Mouse (Mus musculus) gastrocnemius, adult 2 months (tissue): ENCODE results near the gene Lrrn4. TPM values are rescaled to one million over a fixed set of nuclear protein-coding genes. Genes with fewer than 3 reads are reported as not detected.

Experiments
- DNase-seq: peaks from one replicate; pipeline ENCODE4 v3.0.0; 2022
- H3K27ac ChIP-seq: fragments of 200-600 bp; 2 replicates; pipeline ENCODE4 v1.8.1; 2022; ENCODE audit warnings: mild to moderate bottlenecking
- H3K4me3 ChIP-seq: fragments of 200-600 bp; 2 replicates; pipeline ENCODE4 v1.8.1; 2022; ENCODE audit warnings: mild to moderate bottlenecking, moderate library complexity
- CTCF ChIP-seq: fragments of 200-600 bp; IDR thresholded peaks from 2 replicates; pipeline ENCODE4 v1.8.1; 2022; ENCODE audit warnings: antibody characterized with exemption, mild to moderate bottlenecking, moderate library complexity
- intact Hi-C: fragments of 180-260 bp; cut with DNase I; formaldehyde crosslinking; loops from one replicate; pipeline ENCODE4 v1.15.1; 2025
- long read RNA-seq, 2 experiments: library from polyadenylated mRNA; stranded (forward); transcript quantifications; one replicate each; pipeline ENCODE4 v2.0.0; 2021
- total RNA-seq, 2 experiments: library from RNA; stranded (reverse); gene quantifications; 2 replicates each; pipeline ENCODE4 v1.2.3; 2021

Gene Lrrn4
- total RNA-seq = not detected
- long read RNA-seq, experiment 1 = 0 reads
- long read RNA-seq, experiment 2 = 0 reads

GRCm38 (mm10) chr2:132880844-132881645, at the start of gene Lrrn4:
Gene Lrrn4 (minus strand): TSS chr2:132880891.
- intact Hi-C loops = no loop called here
- Histone ChIP-seq H3K27ac (no peak within 1 kb of the TSS), H3K4me3 (peak within 1 kb of the TSS; percentile 60)
- no peak for TF ChIP-seq CTCF
- no peak for DNase-seq

DNA sequence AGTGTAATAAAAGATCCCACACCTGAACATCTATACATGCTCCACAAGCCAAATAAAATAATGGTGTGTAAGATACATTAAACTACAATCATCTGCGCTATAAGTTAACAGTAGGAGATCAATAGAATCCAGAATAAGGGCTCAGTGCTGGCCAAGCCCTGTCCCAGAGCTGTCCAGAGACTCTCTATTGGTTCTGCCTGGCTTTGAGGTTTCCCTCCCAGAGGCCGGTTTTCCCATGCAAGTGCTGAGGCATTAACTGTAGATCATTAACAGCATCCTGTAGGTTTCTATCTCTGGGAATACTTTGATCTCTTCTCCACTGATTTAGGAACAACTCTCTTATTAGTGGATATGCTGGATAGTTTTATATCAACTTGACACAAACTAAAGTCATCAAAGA, 48.3 kb upstream of the Lrrn4 start:
- no peak for TF ChIP-seq CTCF
- Histone ChIP-seq H3K4me3 (no peak overlapping the region), H3K27ac (no peak overlapping the region)
- intact Hi-C loops = no loop called here
- no peak for DNase-seq

DNA sequence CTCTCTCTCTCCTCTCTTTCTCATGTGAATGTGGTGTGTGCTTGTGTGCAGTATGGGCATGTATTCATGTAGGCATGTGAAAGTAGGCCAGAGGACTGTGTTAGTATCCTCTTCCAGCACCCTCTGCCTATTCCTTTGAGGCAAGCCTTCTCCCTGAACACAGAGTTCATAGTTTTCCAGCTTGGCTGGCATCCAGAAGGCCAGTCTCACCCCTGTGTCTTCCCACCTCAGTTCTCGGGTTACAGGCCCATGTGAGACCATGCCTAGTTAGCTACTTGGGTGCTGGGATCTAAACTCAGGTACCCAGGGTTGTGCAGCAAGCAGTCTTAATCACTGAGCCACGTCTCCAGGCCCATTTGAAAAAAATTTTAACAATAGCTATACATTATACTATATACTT, 47.2 kb upstream of the Lrrn4 start:
- TF ChIP-seq CTCF = no peak
- intact Hi-C loops = no loop called here
- no peak overlapping the region for H3K27ac ChIP-seq
- no peak overlapping the region for H3K4me3 ChIP-seq
- DNase-seq = no peak

GRCm38 (mm10) chr2:132927298-132927697, 46.6 kb upstream of the Lrrn4 start:
- Histone ChIP-seq H3K4me3 (no peak overlapping the region), H3K27ac (no peak overlapping the region)
- no peak for DNase-seq
- intact Hi-C loops = no loop called here
- TF ChIP-seq CTCF = no peak

DNA sequence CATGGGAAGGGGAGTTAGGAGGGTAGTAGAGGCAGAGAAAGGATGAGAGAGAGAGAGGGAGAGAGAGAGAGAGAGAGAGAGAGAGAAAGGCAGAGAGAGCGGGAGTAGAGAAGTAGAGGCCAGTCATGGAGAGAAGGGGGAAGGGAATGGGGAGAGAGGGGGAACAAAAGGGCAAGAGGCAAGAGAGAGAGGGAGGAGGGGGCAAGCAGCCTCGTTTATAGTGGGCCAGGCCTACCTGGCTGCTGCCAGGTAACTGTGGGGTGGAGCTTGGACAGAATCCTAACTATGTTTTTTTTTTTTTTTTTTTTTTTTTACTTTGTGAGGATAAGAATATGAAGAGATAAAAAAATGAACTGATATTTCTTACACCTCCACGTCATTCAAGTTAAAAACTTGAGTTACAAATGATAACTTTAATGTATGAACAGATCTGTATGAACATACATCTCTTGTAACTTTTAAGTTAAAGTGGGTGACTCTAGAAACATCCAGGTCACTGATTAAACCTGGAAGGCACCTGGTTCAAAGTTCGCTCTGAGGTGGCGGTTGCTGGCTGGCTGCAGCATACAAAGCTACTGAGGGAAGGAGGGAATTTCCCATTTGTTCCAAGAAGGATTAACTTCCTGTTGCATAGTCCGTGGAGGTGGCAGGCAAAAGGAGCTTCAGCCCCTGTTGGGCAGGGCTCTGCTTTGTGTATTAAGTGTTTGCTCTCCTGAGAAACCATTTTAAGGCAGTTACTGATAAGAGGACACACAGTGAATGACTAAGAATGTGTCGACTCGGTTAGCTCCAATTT, 42.8 kb upstream of the Lrrn4 start:
- no peak for DNase-seq
- intact Hi-C loops = no loop called here
- H3K4me3 ChIP-seq = no peak overlapping the region
- TF ChIP-seq CTCF = no peak
- no peak overlapping the region for H3K27ac ChIP-seq

- Histone ChIP-seq H3K27ac (no peak overlapping the region), H3K4me3 (no peak overlapping the region)
- intact Hi-C loops = no loop called here
- no peak for DNase-seq
- no peak for TF ChIP-seq CTCF
Measured at GRCm38 (mm10) chr2:132922076-132922873, 41.6 kb upstream of the Lrrn4 start.

DNA sequence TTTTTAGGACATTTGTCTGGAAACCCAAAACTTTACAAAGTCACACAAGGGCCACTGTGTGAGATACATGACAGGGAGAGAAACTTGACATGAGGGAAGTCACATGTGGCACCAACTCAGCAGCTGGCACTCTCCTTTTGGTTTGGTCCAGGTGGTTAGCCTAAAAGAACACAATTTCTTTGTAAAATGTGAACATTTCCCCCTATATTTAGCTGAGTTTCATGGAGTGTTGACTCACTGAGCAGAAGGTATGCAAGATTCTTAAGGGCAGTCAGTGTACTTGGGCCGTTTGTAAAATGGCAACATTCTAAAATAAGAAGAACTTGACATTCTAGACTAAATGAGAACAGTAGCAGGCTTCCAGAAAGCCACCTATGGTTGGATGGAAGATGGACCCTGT, 34.1 kb upstream of the Lrrn4 start:
- no peak overlapping the region for H3K27ac ChIP-seq
- no peak overlapping the region for H3K4me3 ChIP-seq
- TF ChIP-seq CTCF = no peak
- DNase-seq = no peak
- intact Hi-C loops = no loop called here

DNA sequence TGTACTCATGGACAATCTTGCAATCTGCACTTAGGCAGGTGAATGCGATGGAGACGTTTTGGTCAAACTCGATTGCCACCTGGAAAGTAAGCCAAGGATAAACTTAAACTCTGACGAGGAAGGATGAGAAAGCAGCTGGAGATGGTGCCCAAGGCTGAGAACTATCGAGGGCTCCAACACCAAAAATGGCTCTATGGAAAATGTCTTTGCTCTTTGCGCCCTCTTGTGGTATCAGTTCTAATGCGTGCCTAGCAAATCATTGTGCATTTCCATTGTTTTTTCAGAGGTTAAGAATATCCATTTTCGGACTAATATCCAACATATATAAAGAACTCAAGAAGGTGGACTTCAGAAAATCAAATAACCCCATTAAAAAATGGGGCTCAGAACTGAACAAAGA, 26.1 kb upstream of the Lrrn4 start:
- DNase-seq = no peak
- H3K27ac ChIP-seq = no peak overlapping the region
- TF ChIP-seq CTCF = peak; percentile 53
- intact Hi-C loops = no loop called here
- H3K4me3 ChIP-seq = no peak overlapping the region

GRCm38 (mm10) chr2:132904961-132905360, 24.3 kb upstream of the Lrrn4 start:
- no peak for DNase-seq
- H3K27ac ChIP-seq = no peak overlapping the region
- no peak for TF ChIP-seq CTCF
- intact Hi-C loops = loop anchor here (5.0 kb wide), 1 partner anchor 58 kb away; the partner anchor contains the start of gene Crls1
- H3K4me3 ChIP-seq = no peak overlapping the region

DNA sequence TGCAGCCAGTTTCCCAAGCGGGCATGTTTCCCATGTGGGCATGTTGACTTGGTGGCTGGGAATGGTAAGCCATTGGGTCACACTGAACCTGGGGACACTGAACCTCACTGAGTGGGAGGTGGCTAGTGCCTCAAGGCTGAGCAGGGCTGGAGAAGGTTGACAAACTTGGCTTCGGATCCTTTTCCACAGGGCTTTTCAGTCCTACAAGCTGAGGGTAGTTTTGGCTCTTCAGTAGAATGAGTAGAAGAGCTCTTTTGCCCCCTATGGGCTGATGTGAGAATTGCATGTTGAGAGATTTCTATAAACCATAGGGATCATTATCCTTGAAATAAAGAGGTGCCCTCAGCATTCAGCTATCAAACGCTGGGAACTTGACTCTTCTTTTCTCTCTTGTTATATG, 22.8 kb upstream of the Lrrn4 start:
- DNase-seq = no peak
- no peak overlapping the region for H3K4me3 ChIP-seq
- intact Hi-C loops = loop anchor here (1.0 to 5.0 kb wide), 2 partner anchors 56 to 387 kb away; partner anchors contain the start of gene Crls1
- peak; percentile 78 for TF ChIP-seq CTCF
- no peak overlapping the region for H3K27ac ChIP-seq

GRCm38 (mm10) chr2:132902056-132902455, 21.4 kb upstream of the Lrrn4 start:
- TF ChIP-seq CTCF = no peak
- Histone ChIP-seq H3K27ac (no peak overlapping the region), H3K4me3 (no peak overlapping the region)
- no peak for DNase-seq
- intact Hi-C loops = loop anchor here (5.0 kb wide), 1 partner anchor 55 kb away; the partner anchor contains the start of gene Crls1

DNA sequence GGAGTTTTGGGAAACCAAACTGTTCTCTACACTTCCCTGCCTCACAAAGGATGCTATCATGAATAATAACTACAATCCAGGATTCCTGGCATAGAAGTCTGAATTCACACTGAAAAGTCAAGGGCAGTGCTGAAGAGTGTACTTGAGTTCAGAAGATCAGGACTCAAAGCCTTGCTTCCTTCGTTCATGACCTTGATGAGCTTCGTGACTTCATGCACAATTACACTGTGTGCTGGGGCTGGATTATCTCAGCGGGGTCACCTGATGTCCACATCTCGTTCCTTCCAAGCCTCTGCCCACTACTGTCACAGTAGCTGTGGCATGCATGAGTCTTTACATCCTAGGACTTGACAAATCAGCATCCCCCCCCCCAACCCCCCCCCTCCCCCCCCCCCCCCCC, 20.9 kb upstream of the Lrrn4 start:
- no peak for TF ChIP-seq CTCF
- intact Hi-C loops = loop anchor here (5.0 kb wide), 1 partner anchor 54 kb away; the partner anchor contains the start of gene Crls1
- H3K27ac ChIP-seq = no peak overlapping the region
- no peak overlapping the region for H3K4me3 ChIP-seq
- no peak for DNase-seq
